Mouse (Mus musculus) C2C12 (cell line): ENCODE measurements around the gene Tspan14. TPM values are rescaled to one million over a fixed set of nuclear protein-coding genes. Genes with fewer than 3 reads are reported as not detected.

Experiments used
- H3K27me3 ChIP-seq: one replicate; pipeline ENCODE4 v1.6.1; 2011; ENCODE audit not compliant: control insufficient read depth, insufficient read depth, insufficient read length
- H3K36me3 ChIP-seq: one replicate; pipeline ENCODE4 v1.6.1; 2011; ENCODE audit not compliant: control insufficient read depth, insufficient read depth
- H3K4me3 ChIP-seq: one replicate; pipeline ENCODE4 v1.5.1; 2011; ENCODE audit warnings: mild to moderate bottlenecking, control low read depth; ENCODE audit not compliant: poor library complexity, insufficient read depth, severe bottlenecking
- H3K79me2 ChIP-seq: one replicate; pipeline ENCODE4 v1.6.1; 2011; ENCODE audit not compliant: control insufficient read depth, insufficient read depth
- H3K79me3 ChIP-seq: one replicate; pipeline ENCODE4 v1.6.1; 2011; ENCODE audit warnings: low read depth, control low read depth
- H3ac ChIP-seq: one replicate; pipeline ENCODE3; 2011; ENCODE audit warnings: low read depth; ENCODE audit not compliant: control insufficient read depth, insufficient read length
- CEBPB ChIP-seq: IDR thresholded peaks from one replicate; pipeline ENCODE4 v1.6.1; 2011; ENCODE audit warnings: low read depth, mild to moderate bottlenecking, control low read depth, moderate library complexity
- CTCF ChIP-seq: IDR thresholded peaks from one replicate; pipeline ENCODE4 v1.5.1; 2011; ENCODE audit not compliant: control insufficient read depth, insufficient read depth, insufficient read length
- FOSL1 ChIP-seq: IDR thresholded peaks from one replicate; pipeline ENCODE4 v1.8.0; 2011; ENCODE audit warnings: mild to moderate bottlenecking, low read length; ENCODE audit not compliant: poor library complexity, insufficient read depth, severe bottlenecking
- MAX ChIP-seq: IDR thresholded peaks from one replicate; pipeline ENCODE4 v1.6.1; 2011; ENCODE audit warnings: mild to moderate bottlenecking, control low read depth
- MYOD1 ChIP-seq: IDR thresholded peaks from one replicate; pipeline ENCODE4 v1.6.1; 2011; ENCODE audit warnings: low read depth; ENCODE audit not compliant: control insufficient read depth, insufficient read length
- MYOG ChIP-seq: IDR thresholded peaks from one replicate; pipeline ENCODE4 v1.6.1; 2011; ENCODE audit not compliant: control insufficient read depth, insufficient read length; ENCODE audit errors: extremely low read depth
- USF1 ChIP-seq: IDR thresholded peaks from one replicate; pipeline ENCODE4 v1.6.1; 2011; ENCODE audit warnings: low read depth, mild to moderate bottlenecking, control low read depth, moderate library complexity
- polyA plus RNA-seq: library from polyadenylated mRNA; unstranded; fragments of >200 nt; fragmentation: generic; extraction: Trizol; gene quantifications from one replicate; pipeline ENCODE4 v1.2.1, GENCODE M21; 2012; ENCODE audit warnings: missing spikeins

Tspan14 gene
- polyA plus RNA-seq, 1 experiment, result 41.5 TPM

GRCm38 (mm10) chr14:40985635-40986034 lies 19.0 kb upstream of the Tspan14 start:
- no peak overlapping the region for H3K4me3 ChIP-seq
- H3ac ChIP-seq, result no peak overlapping the region
- TF ChIP-seq CEBPB (no peak), FOSL1 (no peak), CTCF (no peak), MAX (no peak), MYOG (no peak), USF1 (no peak), MYOD1 (no peak)
- no peaks in the 10 kb centered on the region for H3K36me3 ChIP-seq
- H3K27me3 ChIP-seq, result no peaks in the 10 kb centered on the region
- H3K79me2 ChIP-seq, result no peaks in the 10 kb centered on the region
- H3K79me3 ChIP-seq, result no peaks in the 10 kb centered on the region

GRCm38 (mm10) chr14:40979723-40980122 lies 13.1 kb upstream of the Tspan14 start:
- TF ChIP-seq CTCF (no peak), MYOD1 (no peak)
- no peak overlapping the region for H3ac ChIP-seq
- H3K79me2 ChIP-seq, result no peaks in the 10 kb centered on the region
- no peak overlapping the region for H3K4me3 ChIP-seq
- no peaks in the 10 kb centered on the region for H3K36me3 ChIP-seq
- no peaks in the 10 kb centered on the region for H3K79me3 ChIP-seq
- H3K27me3 ChIP-seq, result no peaks in the 10 kb centered on the region

GRCm38 (mm10) chr14:40979002-40979401 lies 12.4 kb upstream of the Tspan14 start:
- no peaks in the 10 kb centered on the region for H3K36me3 ChIP-seq
- H3K27me3 ChIP-seq, result no peaks in the 10 kb centered on the region
- no peak overlapping the region for H3K4me3 ChIP-seq
- no peak for TF ChIP-seq FOSL1
- peak; percentile 77 for TF ChIP-seq CTCF
- no peaks in the 10 kb centered on the region for H3K79me3 ChIP-seq
- H3ac ChIP-seq, result no peak overlapping the region
- no peaks in the 10 kb centered on the region for H3K79me2 ChIP-seq

- H3K79me2 ChIP-seq, result no peaks in the 10 kb centered on the region
- H3ac ChIP-seq, result no peak overlapping the region
- no peaks in the 10 kb centered on the region for H3K36me3 ChIP-seq
- no peaks in the 10 kb centered on the region for H3K79me3 ChIP-seq
- no peak for TF ChIP-seq MAX
- TF ChIP-seq MYOD1, result no peak
- TF ChIP-seq CTCF, result peak; percentile 28
- TF ChIP-seq CEBPB, result no peak
- no peak for TF ChIP-seq MYOG
- no peak for TF ChIP-seq USF1
- no peak for TF ChIP-seq FOSL1
- no peak overlapping the region for H3K4me3 ChIP-seq
- H3K27me3 ChIP-seq, result no peaks in the 10 kb centered on the region
These were observed 8.6 kb upstream of the Tspan14 start for GRCm38 (mm10) chr14:40975127-40975721.

GRCm38 (mm10) chr14:40968051-40968450 lies 1.4 kb upstream of the Tspan14 start:
- H3ac ChIP-seq, result no peak overlapping the region
- peaks cover 33% of the 10 kb centered on the region for H3K79me3 ChIP-seq
- H3K27me3 ChIP-seq, result no peaks in the 10 kb centered on the region
- H3K36me3 ChIP-seq, result no peaks in the 10 kb centered on the region
- no peak overlapping the region for H3K4me3 ChIP-seq
- peaks cover 35% of the 10 kb centered on the region for H3K79me2 ChIP-seq
- TF ChIP-seq FOSL1, result no peak
- no peak for TF ChIP-seq CTCF
- TF ChIP-seq MYOD1, result no peak
- TF ChIP-seq MYOG, result no peak
- no peak for TF ChIP-seq MAX
- TF ChIP-seq CEBPB, result no peak
- no peak for TF ChIP-seq USF1

- H3K27me3 ChIP-seq, result no peaks in the 10 kb centered on the region
These were observed 942 bp upstream of the Tspan14 start for GRCm38 (mm10) chr14:40967598-40967900.

More at GRCm38 (mm10) chr14:40967598-40967900, 942 bp upstream of the Tspan14 start:
- Histone ChIP-seq H3K4me3 (peak overlapping the region; percentile 18), H3K79me2 (peaks cover 40% of the 10 kb centered on the region), H3K36me3 (no peaks in the 10 kb centered on the region), H3ac (peak overlapping the region; percentile 60), H3K79me3 (peaks cover 37% of the 10 kb centered on the region)
- TF ChIP-seq CTCF, result no peak
- no peak for TF ChIP-seq MAX
- TF ChIP-seq USF1, result no peak
- no peak for TF ChIP-seq CEBPB
- no peak for TF ChIP-seq MYOD1
- TF ChIP-seq MYOG, result no peak
- TF ChIP-seq FOSL1, result no peak
